ENCODE assay signal across 18 mouse cellular contexts in the genomic region with DNA sequence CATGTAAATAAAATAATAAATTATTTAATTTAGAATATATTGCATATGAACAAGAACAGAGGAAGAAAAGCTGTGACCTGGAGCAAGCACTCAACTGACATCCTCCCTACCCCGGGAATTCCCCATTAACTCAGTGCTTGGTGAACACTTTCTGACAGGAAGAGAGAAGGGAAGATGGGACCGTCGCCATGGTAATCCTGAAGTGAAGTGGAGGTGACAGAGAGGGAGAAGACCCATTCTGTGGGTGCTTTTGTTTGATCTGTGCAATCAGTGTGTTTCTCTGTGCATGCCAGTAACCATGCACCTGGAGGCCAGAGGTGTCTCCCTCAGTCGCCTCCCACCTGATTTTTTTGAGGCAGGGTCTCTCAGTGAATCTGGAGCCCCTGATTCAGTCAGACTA. TPM values are rescaled to one million over a fixed set of nuclear protein-coding genes. Genes with fewer than 3 reads are reported as not detected.
DNase-seq lines count a peak whose midpoint lies in the region; ATAC-seq and TF ChIP-seq lines count a peak whose summit lies in the region.
"Had no signal": no experiment of that assay in that cellular context is flagged by ENCODE, and none has a peak within 500 bp of the region (broad histone marks: within the 10 kb centered on the region; RNA-seq: fewer than 3 reads in every experiment).

No protein-coding gene starts in this region.

- 63% methylated on average over 4 of the region's 4 CpGs for WGBS in heart, embryonic 13.5 days

- no peaks in the 10 kb centered on the region for H3K9me3 ChIP-seq in heart, embryonic 13.5 days
- H3K9me3 ChIP-seq: lung, embryonic 15.5 days; neural tube, embryonic 15.5 days had no signal

- H3K27me3 ChIP-seq in heart, embryonic 13.5 days (replicated peaks), result 0 out of 2 replicates have a peak, but pooled peaks cover 4% of the 10 kb centered on the region
- H3K27me3 ChIP-seq in C2C12 (ENCODE audit: control insufficient read depth, insufficient read depth, insufficient read length), result no peaks in the 10 kb centered on the region
- H3K27me3 ChIP-seq: lung, embryonic 15.5 days; neural tube, embryonic 15.5 days had no signal

- ATAC-seq in heart, embryonic 13.5 days (ENCODE audit: extremely low read depth, insufficient number of reproducible peaks, low FRiP score, low TSS enrichment), result no peak

- peak overlapping the region; percentile 31; the same call in 1 of the 2 replicates for H3K4me2 ChIP-seq in heart, embryonic 13.5 days
- H3K4me2 ChIP-seq: liver, embryonic 11.5 days; lung, embryonic 15.5 days; neural tube, embryonic 15.5 days had no signal

- H3K79me2 ChIP-seq in C2C12 (ENCODE audit: control insufficient read depth, insufficient read depth), result peaks cover 12% of the 10 kb centered on the region

- H3K4me3 ChIP-seq in heart, embryonic 13.5 days, result no peak overlapping the region
- H3K4me3 ChIP-seq in C2C12 (ENCODE audit: insufficient read depth, poor library complexity, severe bottlenecking), result no peak overlapping the region
- H3K4me3 ChIP-seq: layer of hippocampus, adult 2 months; lung, embryonic 15.5 days; megakaryocyte, embryonic 14.5 days; neural tube, embryonic 15.5 days had no signal

- no peak for TF ChIP-seq CTCF in C2C12 (IDR thresholded peaks at IDR 0.05; ENCODE audit: control insufficient read depth, insufficient read depth, insufficient read length)

- no peaks in the 10 kb centered on the region for H3K36me3 ChIP-seq in heart, embryonic 13.5 days
- no peaks in the 10 kb centered on the region for H3K36me3 ChIP-seq in C2C12 (ENCODE audit: control insufficient read depth, insufficient read depth)
- H3K36me3 ChIP-seq: lung, embryonic 15.5 days; neural tube, embryonic 15.5 days had no signal

- H3K27ac ChIP-seq in heart, embryonic 13.5 days (replicated peaks), result peak overlapping the region; percentile 89
- H3K27ac ChIP-seq: layer of hippocampus, adult 2 months; lung, embryonic 15.5 days; neural tube, embryonic 15.5 days had no signal

- peaks cover 22% of the 10 kb centered on the region for H3K4me1 ChIP-seq in heart, embryonic 13.5 days
- H3K4me1 ChIP-seq: neural tube, embryonic 15.5 days had no signal

- H3ac ChIP-seq in C2C12 (ENCODE audit: control insufficient read depth, insufficient read length, low read depth), result peak overlapping the region; percentile 37

- H3K9ac ChIP-seq in heart, embryonic 13.5 days, result 0 out of 2 replicates have a peak overlapping the region, but pooled peaks have one; percentile 1
- H3K9ac ChIP-seq: lung, embryonic 15.5 days; neural tube, embryonic 15.5 days had no signal

- H3K79me3 ChIP-seq in C2C12 (ENCODE audit: low read depth), result peaks cover 2% of the 10 kb centered on the region

- no peak for DNase-seq in heart, adult 8-10 months (ENCODE audit: low spot score)
- DNase-seq in 3T3-L1 (ENCODE audit: low read depth, low spot score), result peak; percentile 77
- peak; percentile 34 for DNase-seq in induced T-regulatory cell, adult 2 months (ENCODE audit: low read depth)
- DNase-seq in ovary, postnatal 36 days (ENCODE audit: low spot score), result no peak
- DNase-seq in liver, result no peak
- DNase-seq: cerebellum, adult 18-20 months; kidney, adult 9 months; right cerebral cortex, postnatal 14 days had no signal

TF ChIP-seq in C2C12, 6 proteins besides CTCF, POLR2A, EP300 and RAD21:
- TF ChIP-seq MYOG (IDR thresholded peaks at IDR 0.05; ENCODE audit: control insufficient read depth, extremely low read depth, insufficient read length) (no peak), MYOD1 (IDR thresholded peaks at IDR 0.05; ENCODE audit: control insufficient read depth, insufficient read length, low read depth) (no peak), FOSL1 (IDR thresholded peaks at IDR 0.05; ENCODE audit: insufficient read depth, low read length, poor library complexity, severe bottlenecking) (no peak), CEBPB (IDR thresholded peaks at IDR 0.05; ENCODE audit: low read depth) (no peak), MAX (IDR thresholded peaks at IDR 0.05) (no peak), USF1 (IDR thresholded peaks at IDR 0.05; ENCODE audit: low read depth) (no peak)

RNA-seq across cellular contexts. Expression of a gene that starts 14.3 kb away (rescaled TPM):
- polyA plus RNA-seq in heart, embryonic 13.5 days (2015; fragmentation: Nextera tagmentation; extraction: Ambion mirVana), result 17.3 and 17.6 TPM in 2 replicates
- 1 to 10 TPM; 1.2 to 2.2 (median 1.4) TPM for total RNA-seq in heart, adult 8-10 months (2022)
- polyA plus RNA-seq in C2C12 (2012; fragmentation: generic; extraction: Trizol), result 48.1 TPM
- total RNA-seq: common myeloid progenitor, adult 5-6 weeks; hematopoietic stem cell, adult 5-6 weeks; monocyte, adult 5-6 weeks had no signal

RNA-seq across cellular contexts. Expression of a gene that starts 59.6 kb away (rescaled TPM):
- polyA plus RNA-seq in heart, embryonic 13.5 days (2015; fragmentation: Nextera tagmentation; extraction: Ambion mirVana), result 13.5 and 14.6 TPM in 2 replicates
- 10 to 100 TPM; 10.3 to 17.0 (median 15.9) TPM for total RNA-seq in heart, adult 8-10 months (2022)
- polyA plus RNA-seq in C2C12 (2012; fragmentation: generic; extraction: Trizol), result 10.4 TPM

RNA-seq across cellular contexts. Expression of a gene that starts 59.8 kb away (rescaled TPM):
- polyA plus RNA-seq in heart, embryonic 13.5 days (2015; fragmentation: Nextera tagmentation; extraction: Ambion mirVana), result 58.0 and 65.0 TPM in 2 replicates
- total RNA-seq in heart, adult 8-10 months (2022), result 10 to 100 TPM; 66.2 to 82.2 (median 75.4) TPM
- polyA plus RNA-seq in C2C12 (2012; fragmentation: generic; extraction: Trizol), result 35.4 TPM

Comparison
In these comparisons a context has a peak if more than half of its experiments do, and no peak if none do; other contexts are left out.
1. DNase-seq: peak in 3T3-L1 (single experiment) and induced T-regulatory cell, adult 2 months (single experiment); none in heart, adult 8-10 months (single experiment), ovary, postnatal 36 days (single experiment) and liver (single experiment).